Mouse (Mus musculus) liver, embryonic 13.5 days (tissue): ENCODE measurements around the gene Dnph1. TPM values are rescaled to one million over a fixed set of nuclear protein-coding genes. Genes with fewer than 3 reads are reported as not detected.

Experiments used
- ATAC-seq: fragments of 200-750 bp; cut with Nextera tagmentation; 2 replicates; pipeline ENCODE4 v1.8.0; 2017; ENCODE audit warnings: low read depth, mild to moderate bottlenecking, moderate number of reproducible peaks, moderate library complexity
- DNase-seq: peaks from one replicate; pipeline ENCODE4 v3.0.0; 2022
- H3K27ac ChIP-seq: fragments of 300-500 bp; sonication (generic); 2 replicates; pipeline ENCODE4 v1.5.1; 2015; ENCODE audit warnings: moderate library complexity, mild to moderate bottlenecking, inconsistent platforms
- H3K27me3 ChIP-seq: fragments of 300-500 bp; sonication (generic); 2 replicates; pipeline ENCODE4 v1.6.1; 2015; ENCODE audit warnings: mild to moderate bottlenecking, inconsistent platforms
- H3K36me3 ChIP-seq: fragments of 300-500 bp; sonication (generic); 2 replicates; pipeline ENCODE4 v1.6.1; 2015; ENCODE audit warnings: mild to moderate bottlenecking, inconsistent platforms
- H3K4me1 ChIP-seq: fragments of 300-500 bp; sonication (generic); replicated peaks from 2 replicates; pipeline ENCODE4 v1.6.1; 2015; ENCODE audit warnings: inconsistent platforms
- H3K4me2 ChIP-seq: fragments of 300-500 bp; sonication (generic); 2 replicates; pipeline ENCODE4 v1.6.1; 2015; ENCODE audit warnings: inconsistent platforms, mild to moderate bottlenecking, moderate library complexity
- H3K4me3 ChIP-seq: fragments of 300-500 bp; sonication (generic); replicated peaks from 2 replicates; pipeline ENCODE4 v1.5.1; 2015; ENCODE audit warnings: mild to moderate bottlenecking, inconsistent platforms
- H3K9ac ChIP-seq: fragments of 300-500 bp; sonication (generic); 2 replicates; pipeline ENCODE4 v1.6.1; 2015; ENCODE audit warnings: mild to moderate bottlenecking, inconsistent platforms
- H3K9me3 ChIP-seq: fragments of 300-500 bp; sonication (generic); replicated peaks from 2 replicates; pipeline ENCODE4 v1.6.1; 2016; ENCODE audit warnings: inconsistent platforms
- WGBS: fragments of 180-500 bp; shearing (Covaris S2); methylation state at CpG from one replicate; pipeline ENCODE4 v1.1.7; 2015; ENCODE audit not compliant: insufficient replicate concordance; 5-methylcytosine and 5-hydroxymethylcytosine counted together
- polyA plus RNA-seq: library from polyadenylated mRNA; unstranded; fragments of >200 nt; fragmentation: Nextera tagmentation; extraction: Ambion mirVana; gene quantifications from 2 replicates; pipeline ENCODE4 v1.2.1, GENCODE M21; 2015

Dnph1 gene
- polyA plus RNA-seq, 1 experiment from 2014 or later: 35.1 TPM

- Histone ChIP-seq H3K4me1 (no peaks in the 10 kb centered on the region), H3K4me2 (no peak overlapping the region), H3K36me3 (peaks cover 16% of the 10 kb centered on the region), H3K4me3 (no peak overlapping the region), H3K9me3 (no peaks in the 10 kb centered on the region), H3K27ac (no peak overlapping the region), H3K27me3 (no peaks in the 10 kb centered on the region), H3K9ac (no peak overlapping the region)
- DNase-seq (no peak), ATAC-seq (0 out of 2 replicates have a peak, but pooled peaks have one; percentile 23)
- WGBS: 65% methylated on average over 14 of the region's 14 CpGs
Observed at GRCm38 (mm10) chr17:46503847-46504638, 7.5 kb downstream of the Dnph1 start.

- Histone ChIP-seq H3K27ac (no peak overlapping the region), H3K27me3 (no peaks in the 10 kb centered on the region), H3K4me2 (no peak overlapping the region), H3K36me3 (peaks cover under 1% of the 10 kb centered on the region; the same call in 1 of the 2 replicates), H3K4me3 (no peak overlapping the region), H3K9ac (no peak overlapping the region), H3K9me3 (no peaks in the 10 kb centered on the region), H3K4me1 (no peaks in the 10 kb centered on the region)
- ATAC-seq (no peak), DNase-seq (no peak)
- WGBS: 61% methylated on average over 3 of the region's 3 CpGs
Observed at GRCm38 (mm10) chr17:46505617-46506016, 9.1 kb downstream of the Dnph1 start.

GRCm38 (mm10) chr17:46511059-46511710, 14.7 kb downstream of the Dnph1 start:
- no peak overlapping the region for H3K4me3 ChIP-seq
- no peak overlapping the region for H3K4me2 ChIP-seq
- WGBS: 44% methylated on average over 11 of the region's 11 CpGs
- H3K9ac ChIP-seq: no peak overlapping the region
- no peaks in the 10 kb centered on the region for H3K27me3 ChIP-seq
- no peaks in the 10 kb centered on the region for H3K9me3 ChIP-seq
- no peak for DNase-seq
- no peaks in the 10 kb centered on the region for H3K4me1 ChIP-seq
- ATAC-seq: no peak
- no peaks in the 10 kb centered on the region; the same call in 1 of the 2 replicates for H3K36me3 ChIP-seq
- no peak overlapping the region for H3K27ac ChIP-seq

GRCm38 (mm10) chr17:46513329-46513728, 16.8 kb downstream of the Dnph1 start:
- no peaks in the 10 kb centered on the region for H3K9me3 ChIP-seq
- WGBS: 36% methylated on average over 2 of the region's 2 CpGs
- no peak overlapping the region for H3K9ac ChIP-seq
- DNase-seq: no peak
- no peaks in the 10 kb centered on the region; the same call in 1 of the 2 replicates for H3K36me3 ChIP-seq
- H3K4me1 ChIP-seq: no peaks in the 10 kb centered on the region
- no peaks in the 10 kb centered on the region for H3K27me3 ChIP-seq
- H3K4me2 ChIP-seq: no peak overlapping the region
- ATAC-seq: no peak
- no peak overlapping the region for H3K27ac ChIP-seq
- no peak overlapping the region for H3K4me3 ChIP-seq

GRCm38 (mm10) chr17:46519971-46520370, 23.5 kb downstream of the Dnph1 start:
- no peak for DNase-seq
- H3K4me1 ChIP-seq: no peaks in the 10 kb centered on the region
- H3K27ac ChIP-seq: no peak overlapping the region
- no peak for ATAC-seq
- H3K4me2 ChIP-seq: peak overlapping the region; percentile 33
- no peaks in the 10 kb centered on the region for H3K36me3 ChIP-seq
- 42% methylated on average over 10 of the region's 10 CpGs for WGBS
- H3K9me3 ChIP-seq: no peaks in the 10 kb centered on the region
- no peak overlapping the region for H3K9ac ChIP-seq
- H3K27me3 ChIP-seq: peaks cover 38% of the 10 kb centered on the region
- H3K4me3 ChIP-seq: no peak overlapping the region

- no peaks in the 10 kb centered on the region for H3K9me3 ChIP-seq
- peaks cover 42% of the 10 kb centered on the region for H3K27me3 ChIP-seq
- H3K27ac ChIP-seq: no peak overlapping the region
- no peak overlapping the region; the same call in 1 of the 2 replicates for H3K4me3 ChIP-seq
- 21% methylated on average over 25 of the region's 25 CpGs for WGBS
- H3K4me2 ChIP-seq: peak overlapping the region; percentile 33
- H3K4me1 ChIP-seq: no peaks in the 10 kb centered on the region
- ATAC-seq (no peak), DNase-seq (no peak)
- no peaks in the 10 kb centered on the region for H3K36me3 ChIP-seq
- no peak overlapping the region for H3K9ac ChIP-seq
Observed at GRCm38 (mm10) chr17:46520385-46520979, 24.0 kb downstream of the Dnph1 start.

GRCm38 (mm10) chr17:46521174-46521573, 24.7 kb downstream of the Dnph1 start:
- Histone ChIP-seq H3K27ac (no peak overlapping the region), H3K36me3 (no peaks in the 10 kb centered on the region), H3K4me1 (no peaks in the 10 kb centered on the region), H3K9me3 (no peaks in the 10 kb centered on the region), H3K9ac (no peak overlapping the region), H3K4me3 (no peak overlapping the region), H3K4me2 (no peak overlapping the region), H3K27me3 (peaks cover 42% of the 10 kb centered on the region)
- WGBS: 66% methylated on average over 9 of the region's 9 CpGs
- ATAC-seq (no peak), DNase-seq (no peak)

GRCm38 (mm10) chr17:46521963-46522668, 25.6 kb downstream of the Dnph1 start:
- ATAC-seq: no peak
- Histone ChIP-seq H3K4me2 (no peak overlapping the region), H3K9me3 (no peaks in the 10 kb centered on the region), H3K4me3 (no peak overlapping the region), H3K27me3 (peaks cover 42% of the 10 kb centered on the region), H3K9ac (no peak overlapping the region), H3K27ac (no peak overlapping the region), H3K36me3 (no peaks in the 10 kb centered on the region), H3K4me1 (no peaks in the 10 kb centered on the region)
- DNase-seq: no peak
- 42% methylated on average over 24 of the region's 24 CpGs for WGBS

- 66% methylated on average over 10 of the region's 10 CpGs for WGBS
- Histone ChIP-seq H3K27ac (no peak overlapping the region), H3K36me3 (no peaks in the 10 kb centered on the region), H3K4me1 (no peaks in the 10 kb centered on the region), H3K9me3 (no peaks in the 10 kb centered on the region), H3K27me3 (peaks cover 34% of the 10 kb centered on the region), H3K9ac (no peak overlapping the region), H3K4me3 (no peak overlapping the region), H3K4me2 (no peak overlapping the region)
- ATAC-seq: no peak
- no peak for DNase-seq
Observed at GRCm38 (mm10) chr17:46525065-46525464, 28.6 kb downstream of the Dnph1 start.

GRCm38 (mm10) chr17:46525579-46526307, 29.2 kb downstream of the Dnph1 start:
- WGBS: 28% methylated on average over 12 of the region's 12 CpGs
- peak; percentile 20; the same call in 1 of the 2 replicates for ATAC-seq
- Histone ChIP-seq H3K4me2 (no peak overlapping the region), H3K4me3 (no peak overlapping the region), H3K36me3 (no peaks in the 10 kb centered on the region), H3K27ac (no peak overlapping the region), H3K27me3 (peaks cover 27% of the 10 kb centered on the region), H3K9me3 (no peaks in the 10 kb centered on the region), H3K4me1 (no peaks in the 10 kb centered on the region), H3K9ac (no peak overlapping the region)
- peak; percentile 48 for DNase-seq
